Mouse (Mus musculus) neural tube, embryonic 12.5 days (tissue): ENCODE data around the gene Tuba8. TPM values are rescaled to one million over a fixed set of nuclear protein-coding genes. Genes with fewer than 3 reads are reported as not detected.

ENCODE experiments used
- ATAC-seq: fragments of 200-750 bp; cut with Nextera tagmentation; 2 replicates; pipeline ENCODE4 v1.8.0; 2017; ENCODE audit warnings: low read depth, mild to moderate bottlenecking, moderate TSS enrichment, moderate library complexity; ENCODE audit not compliant: low FRiP score
- H3K27ac ChIP-seq: fragments of 300-500 bp; sonication (generic); 2 replicates; pipeline ENCODE4 v1.5.1; 2016
- H3K27me3 ChIP-seq: fragments of 300-500 bp; sonication (generic); replicated peaks from 2 replicates; pipeline ENCODE4 v1.6.1; 2016; ENCODE audit warnings: mild to moderate bottlenecking
- H3K36me3 ChIP-seq: fragments of 300-500 bp; sonication (generic); 2 replicates; pipeline ENCODE4 v1.6.1; 2016; ENCODE audit warnings: mild to moderate bottlenecking
- H3K4me1 ChIP-seq: fragments of 300-500 bp; sonication (generic); 2 replicates; pipeline ENCODE4 v1.6.1; 2016
- H3K4me2 ChIP-seq: fragments of 300-500 bp; sonication (generic); replicated peaks from 2 replicates; pipeline ENCODE4 v1.6.1; 2016; ENCODE audit warnings: mild to moderate bottlenecking
- H3K4me3 ChIP-seq: fragments of 300-500 bp; sonication (generic); 2 replicates; pipeline ENCODE4 v1.5.1; 2016
- H3K9ac ChIP-seq: fragments of 300-500 bp; sonication (generic); 2 replicates; pipeline ENCODE4 v1.6.1; 2016; ENCODE audit warnings: mild to moderate bottlenecking
- H3K9me3 ChIP-seq: fragments of 300-500 bp; sonication (generic); 2 replicates; pipeline ENCODE4 v1.6.1; 2016; ENCODE audit warnings: mild to moderate bottlenecking
- WGBS: fragments of 180-500 bp; shearing (Covaris S2); methylation state at CpG from one replicate; pipeline ENCODE4 v1.1.7; 2016; 5-methylcytosine and 5-hydroxymethylcytosine counted together
- polyA plus RNA-seq: library from polyadenylated mRNA; unstranded; fragments of >200 nt; fragmentation: Nextera tagmentation; extraction: Ambion mirVana; gene quantifications from 2 replicates; pipeline ENCODE4 v1.2.1, GENCODE M21; 2016

Tuba8 gene
- polyA plus RNA-seq, result 0.26 and 0.33 TPM in 2 replicates

DNA sequence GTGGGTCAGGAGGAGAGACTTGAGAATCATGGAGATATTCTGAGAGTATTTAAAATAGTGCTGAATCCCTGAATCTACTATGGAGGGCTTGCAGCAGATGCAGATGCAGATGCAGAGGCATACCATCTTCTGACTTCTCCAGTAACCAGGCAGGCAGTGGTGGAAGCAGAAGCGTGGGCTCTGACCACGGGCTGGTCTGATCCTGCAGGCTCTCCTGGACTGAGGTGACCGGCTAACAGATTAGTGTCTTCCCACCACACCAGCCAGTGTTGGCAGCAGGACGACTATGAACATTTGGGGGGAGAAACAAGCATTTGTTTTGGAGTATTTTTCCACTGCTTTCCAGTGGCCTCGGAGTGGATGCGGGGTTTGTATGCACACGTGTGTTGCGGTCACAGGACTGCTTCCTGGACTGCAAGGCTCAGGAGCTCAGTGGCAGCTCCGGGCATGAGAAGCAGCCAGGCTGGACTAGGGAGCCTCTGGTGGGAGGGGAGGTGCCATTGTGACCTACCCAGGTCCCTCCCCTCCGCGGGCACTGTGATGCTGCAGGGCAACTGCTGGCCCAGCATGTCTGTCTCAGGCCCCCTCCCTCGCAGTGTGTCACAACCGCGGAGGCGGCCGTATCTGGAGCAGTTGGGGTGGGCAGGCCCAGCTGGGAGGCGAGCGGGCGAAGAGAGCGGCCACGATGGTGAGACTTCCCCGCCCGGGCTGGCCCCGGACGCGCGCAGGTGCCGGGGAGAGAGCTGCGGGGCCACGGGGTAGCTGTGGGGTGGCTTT, at the start of gene Tuba8:
Tuba8 (plus strand) TSS at position 548 of the 777 bp plus-strand sequence.
- Histone ChIP-seq H3K4me3 (peak within 1 kb of the TSS; percentile 40), H3K4me2 (peak within 1 kb of the TSS; percentile 89), H3K36me3 (no peaks in the 10 kb centered on the region), H3K9ac (peak within 1 kb of the TSS; percentile 53), H3K27ac (no peak within 1 kb of the TSS), H3K9me3 (no peaks in the 10 kb centered on the region), H3K4me1 (peaks cover 17% of the 10 kb centered on the region), H3K27me3 (peaks cover 35% of the 10 kb centered on the region)
- 6% methylated on average over 30 of the region's 30 CpGs for WGBS
- ATAC-seq, result peak; percentile 66

DNA sequence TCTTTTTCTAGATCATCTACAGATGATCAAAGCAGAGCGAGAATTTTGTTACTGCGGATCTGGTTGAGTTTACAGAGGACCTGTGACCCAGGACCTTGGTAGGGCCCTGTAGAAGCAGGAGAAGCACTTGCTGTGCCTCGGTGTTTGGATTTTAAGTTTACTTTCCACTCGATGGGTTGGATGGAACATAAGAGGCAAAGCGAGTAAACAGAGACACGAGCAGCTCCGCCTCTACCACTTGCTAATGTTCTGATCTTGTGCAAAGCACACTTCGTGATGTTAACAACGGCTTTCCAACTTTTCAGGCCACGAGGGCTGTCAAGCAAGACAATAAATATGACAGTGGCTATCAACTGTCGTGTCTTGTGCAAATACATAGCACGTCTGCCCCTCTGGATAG, 47.9 kb upstream of the Tuba8 start:
- no peaks in the 10 kb centered on the region for H3K36me3 ChIP-seq
- 91% methylated on average over 12 of the region's 12 CpGs for WGBS
- H3K9ac ChIP-seq, result no peak overlapping the region

DNA sequence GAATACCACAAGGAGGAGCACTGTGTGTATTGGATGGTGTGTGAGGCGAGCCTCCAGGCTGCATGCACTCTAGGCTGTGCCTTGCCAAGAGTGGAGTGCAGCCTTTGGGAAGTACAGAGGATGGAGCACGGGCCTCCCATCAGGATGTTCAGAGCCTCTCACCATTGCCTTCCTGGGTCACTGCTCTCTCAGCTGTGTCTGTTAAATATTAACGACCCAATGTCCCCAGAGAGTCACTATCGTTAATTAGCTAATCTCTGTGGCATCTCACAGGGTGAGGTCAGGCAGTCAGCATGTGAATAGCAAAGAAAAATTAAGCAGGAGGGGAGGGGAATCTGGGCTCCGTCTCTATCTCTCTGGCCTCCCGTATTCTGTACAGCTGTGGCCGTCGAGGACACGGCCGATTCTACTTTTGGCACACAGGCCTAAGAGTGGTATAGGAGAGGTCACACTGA, 44.4 kb upstream of the Tuba8 start:
- Histone ChIP-seq H3K27ac (peak overlapping the region; percentile 38; the same call in 1 of the 2 replicates), H3K4me3 (no peak overlapping the region), H3K27me3 (no peaks in the 10 kb centered on the region), H3K9ac (0 out of 2 replicates have a peak overlapping the region, but pooled peaks have one; percentile 17), H3K4me1 (peaks cover 9% of the 10 kb centered on the region; the same call in 1 of the 2 replicates), H3K9me3 (no peaks in the 10 kb centered on the region), H3K36me3 (no peaks in the 10 kb centered on the region), H3K4me2 (no peak overlapping the region)
- ATAC-seq, result peak; percentile 83
- 29% methylated on average over 10 of the region's 10 CpGs for WGBS

More for the DNA sequence above, 47.9 kb upstream of the Tuba8 start:
- H3K4me2 ChIP-seq, result no peak overlapping the region
- no peak overlapping the region for H3K4me3 ChIP-seq
- H3K9me3 ChIP-seq, result no peaks in the 10 kb centered on the region
- no peak overlapping the region for H3K27ac ChIP-seq
- no peak for ATAC-seq
- peaks cover 9% of the 10 kb centered on the region; the same call in 1 of the 2 replicates for H3K4me1 ChIP-seq
- H3K27me3 ChIP-seq, result no peaks in the 10 kb centered on the region

DNA sequence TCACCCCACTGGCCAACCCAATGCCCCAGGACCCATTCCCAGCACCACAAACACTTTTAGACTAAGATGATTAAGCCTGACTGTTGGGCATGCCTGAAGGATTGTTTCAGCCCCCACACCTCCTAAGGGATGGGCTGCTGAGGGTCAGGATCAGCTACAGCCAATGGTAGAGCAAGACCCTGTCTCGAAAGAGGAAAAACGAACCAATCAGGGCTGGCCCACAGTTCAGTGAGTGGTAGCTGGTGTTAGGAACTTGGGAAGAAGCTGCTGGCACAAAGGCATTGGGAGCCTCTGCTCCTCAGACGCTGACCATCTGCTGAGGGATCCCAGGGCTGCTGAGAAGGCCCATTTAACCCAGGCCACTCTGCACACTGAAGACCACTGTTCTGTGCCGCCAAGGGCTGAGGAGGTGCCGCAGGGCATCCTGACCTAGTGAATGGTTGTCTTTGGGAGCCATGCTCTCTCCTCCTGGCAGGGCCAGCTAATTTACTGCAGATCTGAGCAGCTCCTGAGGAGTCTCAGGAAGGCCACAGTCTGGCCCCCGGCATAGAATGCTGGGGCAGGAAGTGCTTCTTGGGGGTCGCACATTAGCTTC, 43.0 kb upstream of the Tuba8 start:
- no peak overlapping the region for H3K4me3 ChIP-seq
- no peaks in the 10 kb centered on the region for H3K27me3 ChIP-seq
- H3K36me3 ChIP-seq, result no peaks in the 10 kb centered on the region
- no peaks in the 10 kb centered on the region for H3K9me3 ChIP-seq
- H3K9ac ChIP-seq, result no peak overlapping the region
- 66% methylated on average over 7 of the region's 7 CpGs for WGBS
- H3K4me2 ChIP-seq, result no peak overlapping the region
- ATAC-seq, result no peak
- H3K27ac ChIP-seq, result no peak overlapping the region
- peaks cover 9% of the 10 kb centered on the region; the same call in 1 of the 2 replicates for H3K4me1 ChIP-seq

DNA sequence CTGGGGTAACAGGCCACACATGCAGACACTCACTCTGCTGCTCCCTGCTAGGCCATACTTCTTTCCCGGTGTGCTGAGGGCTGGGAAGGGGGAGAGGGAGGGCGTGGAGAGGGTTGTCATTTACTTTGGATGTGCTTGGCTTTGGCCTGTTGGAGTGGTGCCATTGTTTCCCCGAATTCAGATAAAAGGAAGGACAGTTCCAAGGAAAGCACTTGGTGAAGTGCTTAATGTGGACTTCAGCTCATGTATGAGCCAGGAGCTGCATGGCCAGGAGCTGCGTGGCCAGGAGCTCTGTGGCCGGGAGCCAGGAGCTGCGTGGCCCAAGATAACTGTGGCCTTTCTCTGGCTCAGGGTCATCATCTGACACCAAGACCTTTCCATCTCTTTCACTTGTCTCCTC, 39.4 kb upstream of the Tuba8 start:
- Histone ChIP-seq H3K27ac (no peak overlapping the region), H3K9ac (no peak overlapping the region), H3K36me3 (no peaks in the 10 kb centered on the region), H3K4me2 (no peak overlapping the region), H3K9me3 (no peaks in the 10 kb centered on the region), H3K4me3 (no peak overlapping the region), H3K27me3 (no peaks in the 10 kb centered on the region), H3K4me1 (peaks cover 10% of the 10 kb centered on the region; the same call in 1 of the 2 replicates)
- ATAC-seq, result no peak
- 86% methylated on average over 6 of the region's 6 CpGs for WGBS

DNA sequence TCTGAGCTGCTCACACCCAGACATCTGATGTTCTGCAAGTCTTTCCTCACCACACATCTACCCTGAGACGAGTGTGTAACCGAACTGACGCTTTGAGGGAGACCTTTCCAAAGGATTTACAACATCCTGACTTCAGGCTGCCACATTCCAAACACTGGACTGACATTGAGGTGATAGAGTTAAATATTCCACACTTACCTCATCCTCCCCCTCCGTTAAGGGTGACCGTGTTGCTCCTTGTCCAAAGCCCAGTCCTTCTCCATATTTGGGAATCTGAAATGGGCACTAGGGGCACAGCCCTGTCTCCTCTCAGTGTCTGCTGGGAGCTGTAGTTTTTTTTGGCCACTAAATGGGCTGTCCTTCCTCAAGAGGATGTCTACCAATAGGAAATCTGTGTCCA, 37.0 kb upstream of the Tuba8 start:
- 67% methylated on average over 5 of the region's 5 CpGs for WGBS

DNA sequence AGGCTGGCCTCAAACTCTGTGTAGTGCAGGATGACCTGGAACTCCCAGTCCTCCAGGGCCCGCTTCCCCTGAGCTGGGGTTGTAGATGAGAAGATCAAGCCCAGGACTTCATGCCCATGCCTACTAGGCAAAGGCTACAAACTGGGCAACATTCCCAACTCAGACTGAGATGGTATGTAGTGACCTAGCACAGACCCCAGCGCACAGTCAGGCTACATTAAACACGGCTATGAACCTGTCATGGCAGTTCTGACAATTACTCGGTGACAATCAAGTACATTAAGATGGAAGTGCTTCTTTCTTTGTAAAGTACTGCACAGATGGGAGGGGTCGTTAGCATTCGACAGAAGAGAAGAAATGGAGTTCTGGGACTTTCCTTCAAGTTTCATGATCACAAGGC, 35.7 kb upstream of the Tuba8 start:
- Histone ChIP-seq H3K9me3 (no peaks in the 10 kb centered on the region), H3K27ac (no peak overlapping the region), H3K27me3 (no peaks in the 10 kb centered on the region), H3K9ac (no peak overlapping the region), H3K4me1 (0 out of 2 replicates have a peak, but pooled peaks cover 9% of the 10 kb centered on the region), H3K4me3 (no peak overlapping the region), H3K36me3 (no peaks in the 10 kb centered on the region), H3K4me2 (no peak overlapping the region)
- no peak for ATAC-seq
- 94% methylated on average over 6 of the region's 6 CpGs for WGBS

More for the DNA sequence above, 37.0 kb upstream of the Tuba8 start:
- Histone ChIP-seq H3K27me3 (no peaks in the 10 kb centered on the region), H3K36me3 (no peaks in the 10 kb centered on the region), H3K27ac (no peak overlapping the region), H3K9me3 (no peaks in the 10 kb centered on the region), H3K9ac (no peak overlapping the region), H3K4me3 (no peak overlapping the region), H3K4me1 (0 out of 2 replicates have a peak, but pooled peaks cover 9% of the 10 kb centered on the region), H3K4me2 (no peak overlapping the region)
- ATAC-seq, result no peak

DNA sequence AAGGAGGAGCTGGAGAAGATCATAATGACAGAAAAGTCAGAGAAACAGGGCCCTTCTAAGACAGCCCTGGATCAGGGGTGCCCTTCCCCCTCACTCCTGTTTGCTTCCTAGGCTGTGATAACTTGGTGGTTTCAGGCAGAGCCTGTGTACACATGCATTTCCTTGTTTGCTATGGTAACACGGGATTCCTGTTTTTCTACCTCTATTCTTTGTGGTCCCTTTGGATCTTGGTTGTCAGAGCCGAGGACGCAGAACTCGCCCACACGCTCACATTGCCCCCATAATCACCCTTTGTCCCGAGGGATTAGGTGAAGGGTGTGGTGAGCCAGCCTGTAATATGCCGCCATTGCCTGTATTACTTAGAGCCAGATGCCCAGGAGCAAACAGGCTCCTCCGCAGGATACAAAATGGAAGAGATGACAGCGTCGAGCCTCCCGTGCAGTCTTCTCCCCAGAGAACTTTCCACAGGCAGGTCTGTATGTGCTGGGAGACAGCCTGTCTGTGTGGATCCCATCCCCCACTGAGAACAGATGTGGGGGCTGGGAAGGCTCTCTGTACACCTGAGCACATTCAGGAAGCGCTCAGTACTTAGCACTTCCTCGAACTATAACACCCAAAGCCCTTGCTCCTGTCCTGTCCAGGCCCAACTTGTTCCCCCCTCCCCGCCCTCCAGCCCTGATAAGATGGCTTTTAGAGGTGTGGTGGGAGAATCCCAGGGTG, 34.3 kb upstream of the Tuba8 start:
- ATAC-seq, result no peak
- no peak overlapping the region for H3K27ac ChIP-seq
- H3K9ac ChIP-seq, result no peak overlapping the region; the same call in 1 of the 2 replicates
- H3K4me3 ChIP-seq, result no peak overlapping the region
- no peaks in the 10 kb centered on the region for H3K27me3 ChIP-seq
- 56% methylated on average over 14 of the region's 14 CpGs for WGBS
- no peak overlapping the region for H3K4me2 ChIP-seq
- no peaks in the 10 kb centered on the region for H3K9me3 ChIP-seq
- H3K4me1 ChIP-seq, result 0 out of 2 replicates have a peak, but pooled peaks cover 9% of the 10 kb centered on the region
- no peaks in the 10 kb centered on the region for H3K36me3 ChIP-seq

DNA sequence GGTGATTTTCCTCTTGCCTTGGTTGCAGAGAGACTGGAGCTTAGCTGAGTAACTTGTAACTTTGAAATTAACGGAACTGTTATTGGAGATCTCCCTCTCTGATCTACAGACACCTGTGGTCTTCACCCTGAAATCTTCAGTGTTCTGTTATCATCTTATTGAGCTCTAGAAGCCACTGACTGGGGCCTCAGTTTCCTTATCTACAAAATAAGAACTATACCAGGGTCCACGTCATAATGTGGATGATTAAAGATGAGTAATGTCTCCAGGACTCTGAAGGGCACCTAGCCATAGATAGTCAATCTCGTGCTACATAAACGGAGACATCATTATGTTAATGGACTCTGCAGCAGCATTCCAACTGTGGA, 33.8 kb upstream of the Tuba8 start:
- no peak overlapping the region for H3K4me3 ChIP-seq
- no peak overlapping the region for H3K4me2 ChIP-seq
- H3K4me1 ChIP-seq, result 0 out of 2 replicates have a peak, but pooled peaks cover 9% of the 10 kb centered on the region
- WGBS, result 75% methylated on average over 4 of the region's 4 CpGs
- H3K27ac ChIP-seq, result no peak overlapping the region
- no peaks in the 10 kb centered on the region for H3K36me3 ChIP-seq
- H3K27me3 ChIP-seq, result no peaks in the 10 kb centered on the region
- H3K9ac ChIP-seq, result no peak overlapping the region
- ATAC-seq, result no peak
- H3K9me3 ChIP-seq, result no peaks in the 10 kb centered on the region

DNA sequence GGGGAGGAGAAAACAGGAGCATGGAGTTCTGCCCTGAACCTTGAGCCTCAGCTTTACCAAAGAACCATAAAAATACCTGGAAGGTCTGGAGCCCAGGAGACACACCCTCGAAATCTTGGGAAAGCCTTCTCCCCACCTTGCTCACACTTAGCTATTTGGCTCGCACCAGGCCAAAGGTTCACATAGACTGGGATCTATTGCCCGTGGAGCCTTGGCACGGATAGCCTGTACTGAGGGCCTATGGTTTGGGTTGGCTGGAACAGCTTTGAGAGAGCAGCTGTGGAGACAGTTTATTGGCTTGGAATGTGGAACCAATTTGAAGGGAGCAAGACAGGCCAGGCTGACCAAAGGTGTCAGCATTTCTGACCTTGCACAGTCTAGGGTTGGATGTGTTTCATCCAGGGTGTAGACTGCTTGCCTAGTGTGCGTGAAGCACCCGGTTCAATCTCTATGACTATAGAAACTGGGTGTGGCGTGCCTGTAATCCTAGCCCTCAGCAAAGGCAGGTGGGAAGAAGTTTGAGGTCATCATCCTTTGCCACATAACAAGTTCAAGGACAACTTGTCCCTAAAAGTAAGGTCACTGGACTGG, 33.3 kb upstream of the Tuba8 start:
- Histone ChIP-seq H3K9me3 (no peaks in the 10 kb centered on the region), H3K4me2 (no peak overlapping the region), H3K9ac (no peak overlapping the region), H3K27me3 (no peaks in the 10 kb centered on the region), H3K4me1 (0 out of 2 replicates have a peak, but pooled peaks cover 9% of the 10 kb centered on the region), H3K4me3 (no peak overlapping the region), H3K36me3 (no peaks in the 10 kb centered on the region), H3K27ac (no peak overlapping the region)
- 83% methylated on average over 7 of the region's 7 CpGs for WGBS
- ATAC-seq, result no peak

DNA sequence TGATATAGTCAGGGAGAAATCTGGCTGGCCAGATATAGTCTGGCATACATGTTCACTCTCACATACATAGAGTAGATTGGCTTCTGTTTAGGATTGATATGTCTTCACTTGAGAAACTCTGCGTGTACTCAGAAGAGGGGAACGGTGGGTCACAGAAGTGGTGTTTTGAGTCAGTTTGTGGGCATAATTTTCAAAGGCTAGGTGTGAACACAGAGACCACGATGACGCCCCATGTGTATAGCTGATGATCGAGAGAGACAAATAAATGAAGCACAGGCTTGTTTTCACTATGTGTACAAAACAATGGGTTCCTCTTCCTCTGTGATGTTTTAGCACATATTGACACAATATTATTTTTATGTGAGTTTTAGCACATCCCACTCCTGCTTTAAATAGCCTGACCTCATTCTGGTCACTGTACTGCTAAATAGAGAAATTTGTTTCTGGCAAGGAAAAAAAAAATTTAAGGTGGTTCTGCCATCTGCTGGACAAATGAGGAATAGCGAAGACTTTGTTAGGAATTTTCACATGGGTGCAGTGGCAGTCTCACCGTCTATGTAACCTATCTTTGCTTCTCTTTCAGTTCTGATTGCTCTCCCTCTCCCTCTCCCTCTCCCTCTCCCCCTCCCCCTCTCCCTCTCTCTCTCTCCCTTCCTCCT, 31.7 kb upstream of the Tuba8 start:
- 62% methylated on average over 7 of the region's 7 CpGs for WGBS
- Histone ChIP-seq H3K9ac (no peak overlapping the region), H3K4me3 (no peak overlapping the region), H3K9me3 (no peaks in the 10 kb centered on the region), H3K36me3 (no peaks in the 10 kb centered on the region), H3K27ac (no peak overlapping the region), H3K4me2 (no peak overlapping the region), H3K27me3 (no peaks in the 10 kb centered on the region), H3K4me1 (0 out of 2 replicates have a peak, but pooled peaks cover 9% of the 10 kb centered on the region)
- no peak for ATAC-seq
